Mouse (Mus musculus) mouse trophoblast stem cell (cell line): Measurements from ENCODE around the gene Pank3.
"Not testable (repeated sequence)": the region's sequence is repeated elsewhere in the genome, so short reads cannot be mapped to it uniquely, and the experiment has no call there.

Experiments used
- in situ Hi-C, 2 experiments: fragments of 300-500 bp; cut with MseI, MboI; formaldehyde crosslinking; loops; 2 replicates in 1 of 2; 3 replicates in 1 of 2; pipeline ENCODE4 v1.15.1; 2025

Gene Pank3

DNA sequence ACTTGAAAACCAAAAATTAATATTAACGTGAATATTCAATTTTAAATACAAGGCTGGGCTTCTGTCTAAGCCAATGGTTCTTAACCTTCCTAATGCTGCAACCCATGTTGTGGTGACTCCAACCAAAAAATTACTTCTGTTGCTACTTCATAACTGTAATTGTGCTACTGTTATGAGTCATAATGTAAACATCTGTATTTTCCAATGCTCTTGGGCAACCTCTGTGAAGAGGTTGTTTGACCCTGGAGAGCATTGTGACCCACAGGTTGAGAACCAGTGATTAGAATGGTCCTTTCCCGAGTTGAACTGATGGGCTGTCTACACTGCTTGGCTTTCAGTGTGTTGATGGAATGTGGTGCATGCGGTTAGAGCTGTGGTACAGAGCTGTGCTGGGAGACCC, 7.2 kb downstream of the Pank3 start:
- in situ Hi-C loops: no loop called here

- in situ Hi-C loops: no loop called here
Observed at GRCm38 (mm10) chr11:35780336-35780735, 11.1 kb downstream of the Pank3 start.

DNA sequence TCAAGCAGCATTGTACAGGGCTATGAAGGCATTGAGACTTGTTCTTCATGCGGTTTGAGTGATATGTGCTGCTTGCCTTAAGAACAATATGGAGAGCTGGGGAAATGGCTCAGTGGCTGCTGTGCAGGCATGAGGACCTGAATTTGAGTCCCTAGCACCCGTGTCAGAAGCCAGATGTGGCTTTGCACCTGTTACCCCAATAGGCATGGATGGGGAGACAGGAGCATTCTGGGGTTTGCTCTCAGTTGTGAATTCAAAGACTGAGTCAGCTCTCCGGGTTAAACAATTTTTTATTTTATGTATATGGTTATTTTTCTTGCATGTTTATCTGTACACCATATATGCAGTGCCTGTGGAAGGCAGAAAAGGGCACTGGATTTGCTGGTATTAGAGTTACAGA, 13.2 kb downstream of the Pank3 start:
- in situ Hi-C loops: no loop called here

DNA sequence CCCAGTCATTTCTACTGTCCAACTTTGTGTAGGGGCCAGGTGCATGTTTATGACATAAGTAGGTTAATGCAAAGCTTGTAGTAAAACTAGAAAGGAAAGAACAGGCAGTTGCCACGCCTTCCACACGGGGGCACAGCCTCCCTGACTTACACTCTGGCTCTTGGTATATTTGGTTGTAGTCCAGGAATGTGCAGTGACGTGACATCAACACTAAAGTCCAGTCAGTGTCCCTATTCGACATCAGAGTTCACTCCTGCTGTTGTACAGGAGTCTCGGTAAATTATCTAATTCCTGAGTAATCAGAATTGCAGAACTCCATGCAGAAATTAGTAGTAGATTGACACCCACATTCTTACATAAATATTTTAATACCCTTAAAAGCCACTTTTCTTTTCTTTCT, 13.8 kb downstream of the Pank3 start:
- in situ Hi-C loops: no loop called here

DNA sequence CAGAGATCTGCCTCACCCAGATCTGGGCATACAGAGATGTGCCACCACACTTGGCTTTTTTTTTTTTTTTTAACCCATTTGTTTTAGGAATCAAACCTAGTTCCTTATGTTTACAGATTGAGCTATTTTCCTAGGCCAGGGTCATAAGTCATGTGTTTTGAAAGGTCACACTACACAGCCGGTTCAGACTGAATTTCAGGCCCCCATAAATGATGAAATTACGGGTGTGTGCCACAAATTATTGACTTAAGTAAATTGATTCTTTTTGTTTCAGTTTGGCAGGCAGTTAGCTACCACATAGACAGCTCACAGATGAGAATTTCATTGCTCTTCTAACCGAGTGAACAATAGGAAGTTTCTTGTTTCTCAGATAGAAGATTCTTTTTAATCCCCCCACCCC, 14.7 kb downstream of the Pank3 start:
- in situ Hi-C loops: no loop called here

DNA sequence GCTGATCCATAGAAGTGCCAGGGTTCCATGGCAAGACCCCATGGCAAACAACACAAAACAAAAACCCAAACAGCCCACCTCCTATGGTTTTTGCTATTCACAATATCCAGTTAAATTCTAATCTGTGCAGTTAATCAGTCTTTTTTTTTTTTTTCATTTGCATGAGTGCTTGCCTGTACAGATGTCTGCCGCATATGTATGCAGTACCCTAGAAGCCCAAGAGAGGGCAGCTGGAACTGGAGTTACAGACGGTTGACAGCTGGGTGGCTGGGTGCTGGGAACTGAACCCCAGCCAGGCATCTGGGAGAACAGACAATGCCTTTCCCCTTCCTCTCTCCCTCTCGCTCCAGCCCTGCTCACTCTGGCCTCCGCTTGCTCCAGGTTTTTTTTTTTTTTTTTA, 15.3 kb downstream of the Pank3 start:
- in situ Hi-C loops: no loop called here

DNA sequence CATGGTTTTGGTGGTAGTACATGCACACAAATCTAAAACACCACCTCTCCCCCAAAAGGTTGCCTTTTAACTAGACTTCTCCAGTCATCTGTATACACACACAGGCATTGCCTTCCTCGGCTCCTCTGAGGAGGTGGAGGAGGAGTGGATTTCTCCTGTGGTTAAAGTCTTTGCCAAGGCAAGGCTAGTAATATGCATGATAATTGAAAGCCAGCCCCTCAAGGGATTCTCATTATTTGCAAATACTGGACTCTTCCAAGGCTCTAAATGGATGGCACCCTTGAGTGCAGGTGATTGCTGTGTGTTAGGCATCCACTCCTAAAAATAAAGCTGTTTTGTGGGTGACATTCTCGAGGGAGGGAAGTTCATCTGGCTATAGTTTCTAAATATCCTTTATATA, 19.2 kb downstream of the Pank3 start:
- in situ Hi-C loops: no loop called here

DNA sequence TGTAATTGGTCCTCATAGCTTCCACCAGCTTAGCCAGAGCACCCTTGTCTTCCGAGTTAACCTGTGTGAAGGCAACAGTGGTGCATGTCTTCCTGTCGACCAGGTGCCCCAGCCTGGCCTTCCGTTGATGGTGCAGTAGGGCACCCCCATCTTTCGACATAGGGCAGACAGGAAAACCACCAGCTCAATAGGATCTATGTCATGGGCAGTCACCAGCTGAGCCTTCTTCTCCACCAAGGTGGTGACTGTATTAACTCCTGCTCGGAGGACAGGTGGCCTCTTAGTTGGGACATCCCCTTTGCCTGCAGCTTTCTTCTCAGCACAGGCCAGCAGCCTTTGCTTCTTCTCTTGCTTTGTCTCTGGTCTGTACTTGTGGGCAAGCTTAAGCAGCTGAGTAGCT, 23.5 kb downstream of the Pank3 start:
- in situ Hi-C loops: not testable (repeated sequence)

- in situ Hi-C loops: no loop called here
Observed at GRCm38 (mm10) chr11:35797751-35798494, 28.6 kb downstream of the Pank3 start.

DNA sequence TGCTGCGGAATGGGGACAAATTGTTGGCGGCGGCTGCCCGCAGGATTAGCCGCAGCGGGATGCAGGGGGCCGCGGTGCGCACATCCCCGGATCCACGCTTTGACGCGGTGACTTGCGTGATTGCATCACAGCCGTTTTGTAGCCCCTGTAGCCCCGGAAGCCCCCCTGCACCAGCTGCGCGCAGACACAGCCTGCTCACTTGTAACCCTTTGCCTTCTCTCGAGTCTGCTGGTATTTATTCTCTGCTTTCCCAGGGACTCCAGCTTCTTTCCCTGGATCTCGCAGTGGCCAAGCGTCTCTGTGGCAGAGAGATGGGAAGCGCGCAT, 29.2 kb downstream of the Pank3 start:
- in situ Hi-C loops: no loop called here

DNA sequence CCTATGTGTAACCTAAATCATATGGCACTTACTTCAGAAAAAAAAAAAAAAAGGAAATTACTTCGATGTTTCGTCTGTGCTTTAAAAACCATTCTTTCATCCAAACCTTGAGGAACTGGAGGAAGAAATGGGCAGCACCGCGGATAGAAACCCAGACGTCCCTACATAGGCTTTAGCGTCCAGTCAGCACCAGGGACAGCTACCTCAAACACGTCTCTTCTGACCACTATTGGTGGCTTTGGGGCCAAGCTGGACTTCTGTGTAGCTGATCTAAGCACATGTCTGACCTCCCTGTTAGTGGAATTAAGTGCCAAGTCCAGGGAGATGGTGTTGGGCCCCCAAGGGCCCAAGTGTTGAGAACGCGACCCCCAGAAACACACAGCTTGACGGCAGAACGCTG, 29.6 kb downstream of the Pank3 start, which contains the start of gene Fbll1:
TSS of gene Fbll1 (minus strand) at position 11 of the 400 bp plus-strand sequence.
- in situ Hi-C loops: no loop called here

GRCm38 (mm10) chr11:35801332-35801731, 32.0 kb downstream of the Pank3 start:
- in situ Hi-C loops: no loop called here

DNA sequence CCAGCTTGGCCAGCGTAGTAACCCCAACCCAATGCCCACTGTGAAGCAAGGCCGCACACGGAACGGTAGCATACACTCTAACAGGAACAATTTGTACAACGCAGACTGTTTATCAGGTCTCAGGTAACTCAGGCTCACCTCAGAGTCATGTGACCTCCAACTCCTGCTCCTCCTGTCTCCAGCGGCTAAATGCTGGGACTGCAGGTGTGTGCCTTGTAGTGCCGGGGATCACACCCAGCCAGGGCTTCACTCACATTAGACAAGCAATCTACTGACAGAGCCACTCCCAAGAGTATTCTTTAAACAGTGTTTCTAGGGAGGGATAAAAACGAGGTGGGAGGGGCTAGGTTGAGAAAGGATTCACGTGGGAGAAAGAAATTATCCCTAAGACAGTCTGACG, 42.2 kb downstream of the Pank3 start:
- in situ Hi-C loops: no loop called here

DNA sequence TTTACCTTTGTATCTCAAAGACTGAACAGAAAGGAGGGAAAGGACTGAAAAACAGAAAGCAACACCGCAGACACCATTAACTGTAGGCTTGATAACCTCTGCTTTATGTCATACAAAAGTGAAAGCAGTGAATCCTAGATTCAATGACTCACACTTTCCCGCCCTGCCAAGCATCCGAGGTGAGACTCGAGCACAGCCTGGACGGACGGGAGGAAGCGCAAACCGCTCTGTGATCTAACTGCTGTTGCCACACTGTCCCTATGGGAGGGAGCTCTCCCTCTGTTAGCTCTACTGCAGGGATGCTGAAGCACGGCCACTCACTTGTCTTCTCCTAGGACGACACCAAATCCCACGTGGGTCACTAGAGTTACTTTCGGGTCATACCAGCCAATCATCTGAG, 47.0 kb downstream of the Pank3 start:
- in situ Hi-C loops: no loop called here

DNA sequence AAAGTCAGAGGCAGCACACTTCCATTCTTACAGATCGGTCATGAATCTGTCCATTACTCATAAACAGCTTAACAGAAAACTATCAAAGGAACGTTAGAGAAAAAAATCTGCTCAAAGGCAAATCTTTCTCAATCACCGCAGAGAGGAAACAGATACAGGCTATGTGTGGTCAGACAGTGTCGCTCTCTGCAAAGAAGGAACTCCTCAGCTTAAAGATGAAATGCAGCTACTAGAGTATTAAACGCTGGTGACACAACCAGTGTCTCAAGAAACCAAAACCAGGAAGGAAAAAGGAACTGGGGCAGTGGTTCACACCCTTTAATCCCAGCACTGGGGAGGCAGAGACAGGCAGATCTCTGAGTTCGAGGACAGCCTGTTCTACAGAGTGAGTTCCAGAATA, 58.4 kb downstream of the Pank3 start:
- in situ Hi-C loops: no loop called here

GRCm38 (mm10) chr11:35832139-35832538, 62.9 kb downstream of the Pank3 start:
- in situ Hi-C loops: no loop called here

DNA sequence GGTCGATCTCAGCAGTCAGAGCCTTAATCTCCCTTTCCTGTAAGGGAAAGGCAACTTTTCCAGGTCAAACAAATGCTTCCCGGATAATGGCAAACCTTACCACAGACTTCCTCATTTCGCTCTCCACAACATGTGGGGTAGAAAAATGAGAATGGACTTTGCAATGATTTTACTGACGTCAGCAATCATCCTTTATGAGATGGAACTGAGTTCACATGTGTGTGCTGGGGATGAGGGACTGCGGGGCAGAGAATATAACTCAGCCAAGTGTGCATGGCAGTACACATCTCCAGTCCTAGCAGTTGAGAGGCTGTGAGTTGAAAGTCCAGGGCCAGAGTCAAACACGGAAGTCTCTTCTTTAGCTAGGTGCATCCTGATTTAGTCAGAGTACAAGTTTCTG, 64.0 kb downstream of the Pank3 start:
- in situ Hi-C loops: no loop called here

- in situ Hi-C loops: no loop called here
Observed at GRCm38 (mm10) chr11:35834022-35834760, 64.9 kb downstream of the Pank3 start, which contains the start of gene Rars. Rars (minus strand) TSS chr11:35834506.

- in situ Hi-C loops: no loop called here
Observed at GRCm38 (mm10) chr11:35837156-35838126, 68.2 kb downstream of the Pank3 start.

GRCm38 (mm10) chr11:35838345-35839338, 69.4 kb downstream of the Pank3 start:
- in situ Hi-C loops: no loop called here

DNA sequence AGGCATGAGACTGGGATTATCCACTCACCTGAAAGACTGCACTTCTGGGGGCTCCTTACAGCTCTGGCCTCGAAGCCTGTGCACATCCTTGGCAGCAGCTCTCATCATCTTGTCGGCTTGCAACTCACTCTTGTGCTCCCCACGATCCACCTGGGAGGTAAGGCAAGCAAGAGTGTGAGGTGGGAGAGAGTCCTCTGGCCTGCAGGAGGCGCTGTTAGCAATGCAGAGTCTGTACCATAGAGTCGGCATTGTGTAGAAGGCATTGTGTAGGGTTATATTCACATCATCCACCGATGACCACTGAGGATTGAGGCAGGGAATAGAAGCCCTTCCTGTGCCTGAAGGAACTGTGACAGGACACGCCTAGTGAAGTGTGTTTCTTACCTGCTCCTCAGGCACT, 71.0 kb downstream of the Pank3 start:
- in situ Hi-C loops: no loop called here
